Mouse (Mus musculus) limb, embryonic 13.5 days (tissue): ENCODE data around the gene Slc17a7. TPM values are rescaled to one million over a fixed set of nuclear protein-coding genes. Genes with fewer than 3 reads are reported as not detected.
"Not testable (repeated sequence)": the region's sequence is repeated elsewhere in the genome, so short reads cannot be mapped to it uniquely, and the experiment has no call there.

Experiments
- ATAC-seq: fragments of 200-750 bp; cut with Nextera tagmentation; 2 replicates; pipeline ENCODE4 v1.8.0; 2017; ENCODE audit warnings: low read depth, moderate number of reproducible peaks, moderate TSS enrichment; ENCODE audit not compliant: low FRiP score
- H3K27ac ChIP-seq: fragments of 300-500 bp; sonication (generic); 2 replicates; pipeline ENCODE4 v1.5.1; 2015; ENCODE audit warnings: inconsistent platforms, mild to moderate bottlenecking, moderate library complexity
- H3K27me3 ChIP-seq: fragments of 300-500 bp; sonication (generic); 2 replicates; pipeline ENCODE4 v1.6.1; 2015; ENCODE audit warnings: mild to moderate bottlenecking, inconsistent platforms
- H3K36me3 ChIP-seq: fragments of 300-500 bp; sonication (generic); 2 replicates; pipeline ENCODE4 v1.6.1; 2015; ENCODE audit warnings: inconsistent platforms, mild to moderate bottlenecking, moderate library complexity
- H3K4me1 ChIP-seq: fragments of 300-500 bp; sonication (generic); 2 replicates; pipeline ENCODE4 v1.6.1; 2015; ENCODE audit warnings: inconsistent platforms
- H3K4me2 ChIP-seq: fragments of 300-500 bp; sonication (generic); replicated peaks from 2 replicates; pipeline ENCODE4 v1.6.1; 2015; ENCODE audit warnings: inconsistent platforms, mild to moderate bottlenecking, moderate library complexity
- H3K4me3 ChIP-seq: fragments of 300-500 bp; sonication (generic); 2 replicates; pipeline ENCODE4 v1.5.1; 2015; ENCODE audit warnings: moderate library complexity, mild to moderate bottlenecking, inconsistent platforms
- H3K9ac ChIP-seq: fragments of 300-500 bp; sonication (generic); 2 replicates; pipeline ENCODE4 v1.6.1; 2015; ENCODE audit warnings: mild to moderate bottlenecking, inconsistent platforms
- H3K9me3 ChIP-seq: fragments of 300-500 bp; sonication (generic); 2 replicates; pipeline ENCODE4 v1.6.1; 2016; ENCODE audit warnings: inconsistent platforms
- WGBS: fragments of 180-500 bp; shearing (Covaris S2); methylation state at CpG from one replicate; pipeline ENCODE4 v1.1.7; 2015; 5-methylcytosine and 5-hydroxymethylcytosine counted together
- polyA plus RNA-seq: library from polyadenylated mRNA; unstranded; fragments of >200 nt; fragmentation: Nextera tagmentation; extraction: Ambion mirVana; gene quantifications from 2 replicates; pipeline ENCODE4 v1.2.1, GENCODE M21; 2015

The Slc17a7 gene
- polyA plus RNA-seq, 1 experiment from 2014 or later = 0.19 TPM

GRCm38 (mm10) chr7:45125649-45126048 lies 38.1 kb upstream of the Slc17a7 start:
- 61% methylated on average over 5 of the region's 5 CpGs for WGBS
- ATAC-seq, H3K9me3 ChIP-seq, H3K27me3 ChIP-seq, H3K4me3 ChIP-seq: not testable (repeated sequence)
- Histone ChIP-seq H3K4me2 (peak overlapping the region; percentile 94), H3K36me3 (peaks cover 55% of the 10 kb centered on the region), H3K4me1 (peaks cover 62% of the 10 kb centered on the region), H3K9ac (peak overlapping the region; percentile 100), H3K27ac (peak overlapping the region; percentile 92; the same call in 1 of the 2 replicates)

GRCm38 (mm10) chr7:45126147-45126843 lies 37.5 kb upstream of the Slc17a7 start:
- WGBS = 74% methylated on average over 17 of the region's 17 CpGs
- Histone ChIP-seq H3K27ac (peak overlapping the region; percentile 92), H3K4me2 (peak overlapping the region; percentile 94), H3K4me1 (peaks cover 61% of the 10 kb centered on the region), H3K27me3 (no peaks in the 10 kb centered on the region), H3K9me3 (no peaks in the 10 kb centered on the region), H3K4me3 (peak overlapping the region; percentile 68), H3K36me3 (peaks cover 49% of the 10 kb centered on the region), H3K9ac (peak overlapping the region; percentile 100)
- ATAC-seq = no peak

GRCm38 (mm10) chr7:45126844-45127699 lies 36.7 kb upstream of the Slc17a7 start:
- H3K4me2 ChIP-seq = peak overlapping the region; percentile 94
- H3K9ac ChIP-seq = peak overlapping the region; percentile 100
- peaks cover 41% of the 10 kb centered on the region for H3K36me3 ChIP-seq
- no peaks in the 10 kb centered on the region for H3K27me3 ChIP-seq
- H3K4me1 ChIP-seq = peaks cover 53% of the 10 kb centered on the region
- peak overlapping the region; percentile 92 for H3K27ac ChIP-seq
- no peaks in the 10 kb centered on the region for H3K9me3 ChIP-seq
- ATAC-seq = no peak
- H3K4me3 ChIP-seq = peak overlapping the region; percentile 68
- 39% methylated on average over 21 of the region's 21 CpGs for WGBS

GRCm38 (mm10) chr7:45127700-45128224 lies 36.0 kb upstream of the Slc17a7 start:
- Histone ChIP-seq H3K9me3 (no peaks in the 10 kb centered on the region), H3K4me1 (peaks cover 47% of the 10 kb centered on the region), H3K4me3 (peak overlapping the region; percentile 68), H3K27ac (peak overlapping the region; percentile 92), H3K4me2 (peak overlapping the region; percentile 94), H3K36me3 (peaks cover 34% of the 10 kb centered on the region), H3K9ac (peak overlapping the region; percentile 100), H3K27me3 (no peaks in the 10 kb centered on the region)
- WGBS = under 1% methylated on average over 6 of the region's 6 CpGs
- ATAC-seq = no peak

GRCm38 (mm10) chr7:45128624-45129246 lies 35.0 kb upstream of the Slc17a7 start, which contains the start of gene Rpl13a:
Rpl13a (minus strand) TSS chr7:45128761.
- Histone ChIP-seq H3K4me3 (peak within 1 kb of the TSS; percentile 68), H3K27ac (peak within 1 kb of the TSS; percentile 92), H3K36me3 (peaks cover 29% of the 10 kb centered on the region), H3K4me2 (peak within 1 kb of the TSS; percentile 94), H3K9ac (peak within 1 kb of the TSS; percentile 100), H3K4me1 (peaks cover 40% of the 10 kb centered on the region), H3K9me3 (no peaks in the 10 kb centered on the region), H3K27me3 (no peaks in the 10 kb centered on the region; the same call in 1 of the 2 replicates)
- under 1% methylated on average over 48 of the region's 48 CpGs for WGBS
- ATAC-seq = peak; percentile 95

GRCm38 (mm10) chr7:45129318-45129717 lies 34.4 kb upstream of the Slc17a7 start:
- Histone ChIP-seq H3K4me3 (peak overlapping the region; percentile 68), H3K27me3 (peaks cover 3% of the 10 kb centered on the region; the same call in 1 of the 2 replicates), H3K9me3 (no peaks in the 10 kb centered on the region), H3K4me1 (peaks cover 40% of the 10 kb centered on the region), H3K27ac (peak overlapping the region; percentile 92), H3K36me3 (peaks cover 29% of the 10 kb centered on the region), H3K9ac (peak overlapping the region; percentile 75), H3K4me2 (peak overlapping the region; percentile 73)
- WGBS = 2% methylated on average over 17 of the region's 17 CpGs
- no peak for ATAC-seq

- no peaks in the 10 kb centered on the region for H3K9me3 ChIP-seq
- H3K27me3 ChIP-seq = peaks cover 9% of the 10 kb centered on the region; the same call in 1 of the 2 replicates
- H3K9ac ChIP-seq = peak overlapping the region; percentile 75
- peak overlapping the region; percentile 92; the same call in 1 of the 2 replicates for H3K27ac ChIP-seq
- ATAC-seq = no peak
- H3K4me2 ChIP-seq = peak overlapping the region; percentile 73
- H3K4me3 ChIP-seq = peak overlapping the region; percentile 68
- WGBS = 62% methylated on average over 15 of the region's 15 CpGs
- peaks cover 36% of the 10 kb centered on the region for H3K4me1 ChIP-seq
- H3K36me3 ChIP-seq = peaks cover 26% of the 10 kb centered on the region
These were observed 33.8 kb upstream of the Slc17a7 start for GRCm38 (mm10) chr7:45129776-45130512.

GRCm38 (mm10) chr7:45131850-45132249 lies 31.9 kb upstream of the Slc17a7 start:
- H3K27ac ChIP-seq = no peak overlapping the region
- peak overlapping the region; percentile 32; the same call in 1 of the 2 replicates for H3K9ac ChIP-seq
- ATAC-seq = no peak
- peaks cover 24% of the 10 kb centered on the region for H3K4me1 ChIP-seq
- WGBS = 83% methylated on average over 11 of the region's 11 CpGs
- no peak overlapping the region for H3K4me3 ChIP-seq
- no peak overlapping the region for H3K4me2 ChIP-seq
- H3K27me3 ChIP-seq = peaks cover 22% of the 10 kb centered on the region
- H3K36me3 ChIP-seq = peaks cover 7% of the 10 kb centered on the region
- no peaks in the 10 kb centered on the region for H3K9me3 ChIP-seq

GRCm38 (mm10) chr7:45133446-45134159 lies 30.1 kb upstream of the Slc17a7 start:
- no peak overlapping the region for H3K4me3 ChIP-seq
- no peak overlapping the region for H3K4me2 ChIP-seq
- no peak for ATAC-seq
- WGBS = 77% methylated on average over 8 of the region's 8 CpGs
- no peaks in the 10 kb centered on the region for H3K9me3 ChIP-seq
- H3K27me3 ChIP-seq = peaks cover 31% of the 10 kb centered on the region
- no peak overlapping the region for H3K9ac ChIP-seq
- no peak overlapping the region for H3K27ac ChIP-seq
- H3K36me3 ChIP-seq = no peaks in the 10 kb centered on the region
- peaks cover 17% of the 10 kb centered on the region for H3K4me1 ChIP-seq

GRCm38 (mm10) chr7:45134544-45135026 lies 29.2 kb upstream of the Slc17a7 start:
- WGBS = 7% methylated on average over 12 of the region's 12 CpGs
- no peak for ATAC-seq

More at GRCm38 (mm10) chr7:45134544-45135026, 29.2 kb upstream of the Slc17a7 start:
- no peak overlapping the region for H3K27ac ChIP-seq
- no peak overlapping the region for H3K9ac ChIP-seq
- no peaks in the 10 kb centered on the region for H3K36me3 ChIP-seq
- H3K4me2 ChIP-seq = 0 out of 2 replicates have a peak overlapping the region, but pooled peaks have one; percentile 3
- no peaks in the 10 kb centered on the region for H3K9me3 ChIP-seq
- peaks cover 11% of the 10 kb centered on the region for H3K4me1 ChIP-seq
- peaks cover 31% of the 10 kb centered on the region for H3K27me3 ChIP-seq
- H3K4me3 ChIP-seq = no peak overlapping the region
